Mouse (Mus musculus): Measurements from ENCODE around the gene Myoz1.

DNA sequence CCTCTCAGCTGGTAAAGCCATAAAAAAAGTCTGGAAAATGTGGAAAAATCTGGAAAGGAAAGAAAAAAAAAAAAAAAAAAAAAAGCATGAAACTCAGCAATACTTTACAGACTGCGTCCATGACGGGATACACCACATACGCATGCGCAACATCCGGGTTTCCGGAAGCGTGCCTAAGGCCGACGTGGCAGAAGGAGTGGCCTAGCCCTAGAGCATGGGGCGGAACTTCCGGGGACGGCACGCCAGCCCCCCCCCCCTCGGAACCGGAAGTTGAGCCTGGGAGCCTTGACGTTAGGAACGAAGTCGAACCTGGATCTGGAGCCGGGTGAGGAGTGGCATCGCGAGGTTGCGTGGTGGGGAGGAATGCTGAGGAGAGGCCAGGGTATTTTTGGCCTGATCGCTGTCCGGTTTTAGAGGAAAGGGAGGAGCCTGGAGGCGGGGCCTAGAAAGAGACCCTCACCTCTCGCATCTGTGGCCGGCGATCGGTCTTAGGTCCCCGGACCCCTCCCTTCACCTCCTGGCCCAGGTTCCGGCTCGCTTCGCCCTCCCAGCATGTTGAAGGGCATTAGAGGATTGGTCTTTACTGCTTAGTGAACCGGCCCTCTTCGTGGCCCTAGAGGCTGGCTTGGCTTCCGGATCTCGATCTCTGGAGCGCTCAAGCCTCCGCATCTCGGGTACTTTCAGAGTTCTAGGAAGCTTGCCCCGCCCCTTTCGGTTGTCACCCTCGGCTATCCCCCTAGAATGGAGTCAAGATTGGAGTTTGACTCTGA, 17.9 kb upstream of the Myoz1 start, which contains the start of gene Sec24c:
- TF ChIP-seq CTCF (IDR thresholded peaks at IDR 0.05; ENCODE audit: low read depth): no peak
- TF ChIP-seq EP300 (IDR thresholded peaks at IDR 0.05; ENCODE audit: low read depth): peak; percentile 87
